Mouse (Mus musculus) erythroblast, adult 5-6 weeks (primary cell): ENCODE data around the gene Lrrc39. TPM values are rescaled to one million over a fixed set of nuclear protein-coding genes. Genes with fewer than 3 reads are reported as not detected.
A peak's percentile ranks its signal among the peaks of the same experiment; 100 is the strongest.
"Not testable (repeated sequence)": the region's sequence is repeated elsewhere in the genome, so short reads cannot be mapped to it uniquely, and the experiment has no call there.

Source experiments
- ATAC-seq: replicated peaks from 2 replicates; pipeline ENCODE4 v1.8.0; 2016; ENCODE audit warnings: moderate number of reproducible peaks, mild to moderate bottlenecking, moderate TSS enrichment, inconsistent platforms; ENCODE audit not compliant: poor library complexity, low FRiP score, severe bottlenecking
- total RNA-seq, 2 experiments: library from RNA; stranded (forward) in 1 of 2; stranded (reverse) in 1 of 2; fragments of 150-400 nt in 1 of 2; fragments of 200-764, 138-1000 nt in 1 of 2; gene quantifications; 2 replicates each; pipeline versions ENCODE4 v1.2.3 to v1.2.4; 2015 to 2017; ENCODE audit warnings: low replicate concordance in 2 of 2

Gene Lrrc39
- 1.5 and 8.8 TPM in 2 replicates for total RNA-seq (2015; ENCODE audit: low replicate concordance)
- total RNA-seq (2017; ENCODE audit: low replicate concordance) = 14.0 and 19.0 TPM in 2 replicates

DNA sequence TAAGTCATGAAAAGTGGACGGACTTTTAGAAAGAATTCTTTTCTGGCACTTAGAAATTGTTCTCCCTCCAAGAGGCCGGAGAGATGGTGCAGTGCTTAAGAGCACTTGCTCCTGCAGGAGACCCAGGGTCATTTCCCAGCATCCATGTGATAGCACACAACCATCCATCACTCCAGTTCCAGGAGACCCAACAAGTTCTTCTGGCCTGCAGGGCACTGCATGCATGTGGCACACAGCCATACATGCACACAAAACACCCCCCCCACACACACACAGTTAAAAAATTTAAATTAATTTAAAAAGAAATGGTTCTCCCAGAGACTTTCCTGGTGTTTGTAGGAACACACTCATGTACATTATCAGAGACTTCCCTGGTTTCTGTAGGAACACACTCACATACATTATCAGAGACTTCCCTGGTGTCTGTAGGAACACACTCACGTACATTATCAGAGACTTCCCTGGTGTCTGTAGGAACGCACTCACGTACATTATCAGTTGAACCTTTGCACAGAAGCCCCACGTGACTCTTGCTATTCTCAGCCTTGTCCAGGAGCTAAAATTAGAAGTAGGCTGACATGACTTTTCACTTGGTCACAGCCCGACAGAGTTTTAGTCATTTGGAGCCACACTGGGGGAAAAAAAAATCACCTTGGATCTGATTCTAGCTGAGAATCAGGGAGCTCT lies at the start of gene Lrrc39:
Lrrc39 (plus strand) TSS at position 566 of the 687 bp plus-strand sequence.
- ATAC-seq = peak; percentile 95

DNA sequence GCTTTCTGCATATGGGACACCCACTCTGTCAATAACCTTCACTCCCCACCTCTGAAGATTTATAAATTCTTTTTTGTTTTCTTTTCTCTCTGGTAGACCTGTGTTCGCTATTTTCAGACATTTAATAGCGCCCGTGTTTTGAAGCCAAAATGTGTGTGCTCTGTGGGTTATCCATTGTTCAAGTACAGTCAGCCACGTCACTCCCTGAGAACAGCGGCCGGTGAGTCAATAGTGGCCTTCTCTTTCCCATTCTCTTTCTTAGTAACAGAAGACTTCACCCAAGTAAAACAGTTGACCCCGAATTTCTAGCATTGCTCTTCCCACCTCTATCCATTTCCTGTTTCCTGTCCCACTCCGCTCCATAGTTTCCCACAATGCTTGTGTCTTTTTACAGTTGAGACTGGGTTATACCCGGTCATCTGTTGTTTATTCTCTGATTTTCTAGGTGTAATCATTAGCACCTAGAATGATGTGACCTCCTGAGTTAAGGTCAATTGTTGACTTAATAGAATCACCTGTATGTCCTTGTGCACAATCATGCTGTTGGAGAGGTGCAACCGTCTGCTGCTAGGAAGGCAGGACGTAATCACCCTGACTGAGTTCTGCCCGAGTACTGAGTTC lies 42.5 kb upstream of the Lrrc39 start:
- ATAC-seq = no peak

DNA sequence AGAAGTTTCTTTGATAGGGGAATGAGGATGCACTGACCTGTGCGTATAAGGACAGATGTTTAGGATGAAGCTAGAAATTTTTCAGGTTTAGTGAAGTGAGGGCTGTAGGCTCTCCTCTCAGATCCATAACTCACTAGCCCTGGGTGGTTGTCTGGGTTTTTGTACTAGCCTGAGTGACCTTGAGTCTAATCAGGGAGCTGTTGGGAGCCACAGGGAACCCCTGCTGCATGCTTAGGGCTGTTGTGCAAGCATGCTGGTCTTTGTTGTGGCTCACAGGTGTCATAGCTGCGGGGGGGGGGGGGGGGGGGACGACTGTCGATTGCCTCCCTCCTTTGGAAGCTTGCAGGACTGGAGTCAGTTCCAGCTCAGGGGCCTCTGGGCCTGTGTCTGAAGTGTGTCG lies 33.0 kb upstream of the Lrrc39 start:
- ATAC-seq = no peak

DNA sequence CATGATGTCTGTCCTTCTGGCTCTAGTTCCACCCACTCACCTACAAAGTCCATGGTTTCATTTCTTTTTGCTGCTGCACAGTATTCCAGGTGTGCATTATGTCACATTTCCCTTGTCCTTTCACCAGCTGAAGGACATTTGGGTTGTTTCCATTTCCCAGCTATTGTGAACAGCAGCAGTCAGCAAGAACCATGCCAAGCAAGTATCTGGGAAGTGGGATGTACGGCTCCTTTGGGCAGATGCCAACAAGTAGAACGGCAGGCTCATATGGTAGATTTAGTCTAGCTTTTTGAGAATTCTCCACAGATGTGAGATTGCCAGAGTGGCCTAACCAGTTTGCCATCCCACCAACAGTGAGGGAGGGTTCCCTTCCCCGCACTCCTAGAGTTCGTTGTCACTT lies 31.9 kb upstream of the Lrrc39 start:
- ATAC-seq = no peak

DNA sequence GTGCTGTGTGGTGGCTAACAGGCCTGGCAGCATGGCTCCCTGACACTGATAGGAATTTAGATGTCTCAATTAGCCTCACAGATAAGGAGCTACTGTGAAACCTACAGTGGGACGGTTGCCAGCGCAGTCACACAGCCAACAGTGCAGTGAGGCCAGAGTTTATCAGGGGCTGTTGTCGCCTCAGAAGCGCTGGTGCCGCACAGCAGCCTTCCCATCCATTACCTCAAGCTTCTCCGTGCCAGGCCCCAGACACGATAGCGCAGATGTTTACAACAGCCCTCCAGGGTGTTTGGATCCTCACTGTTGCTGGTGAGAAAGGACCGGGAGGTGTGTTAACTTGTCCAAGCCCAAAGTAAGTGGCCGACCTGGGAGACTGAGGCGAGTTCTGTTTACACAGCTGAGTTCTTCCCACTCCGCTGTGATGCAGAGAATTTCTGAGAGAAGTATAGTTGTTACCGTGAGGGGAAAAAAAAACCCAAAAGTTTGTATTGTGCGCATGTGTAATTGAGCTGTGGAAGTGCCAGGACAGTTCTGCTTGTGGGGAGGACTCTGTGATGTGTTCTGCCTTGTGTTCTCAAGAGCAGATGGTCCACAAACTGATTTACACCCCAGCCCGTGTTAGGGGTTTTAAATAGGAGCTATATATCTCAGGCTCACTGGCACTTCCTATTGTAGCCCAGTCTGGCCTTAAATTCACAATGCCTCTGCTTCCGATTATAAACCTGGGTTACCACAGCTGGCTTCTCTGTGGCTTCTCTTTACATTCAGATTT lies 26.2 kb upstream of the Lrrc39 start:
- ATAC-seq = peak; percentile 68

DNA sequence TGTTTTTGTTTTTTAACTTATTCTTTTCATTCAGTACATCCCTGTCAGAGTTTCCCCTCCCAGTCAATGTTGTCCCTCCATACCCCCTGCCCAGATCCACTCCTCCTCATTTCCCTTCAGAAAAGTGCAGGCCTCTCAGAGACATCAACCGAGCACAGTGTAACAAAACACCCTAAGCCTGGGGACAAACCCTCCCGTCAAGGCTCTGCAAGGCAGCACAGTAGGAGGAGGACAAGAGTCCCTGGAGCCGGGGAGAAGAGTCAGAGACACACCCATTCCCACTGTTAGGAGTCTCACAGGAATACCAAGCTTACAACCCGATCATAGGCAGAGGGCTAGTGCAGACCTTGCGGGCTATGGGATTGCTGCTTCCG lies 25.6 kb upstream of the Lrrc39 start:
- no peak for ATAC-seq

GRCm38 (mm10) chr3:116542070-116542469 lies 20.7 kb upstream of the Lrrc39 start:
- no peak for ATAC-seq

DNA sequence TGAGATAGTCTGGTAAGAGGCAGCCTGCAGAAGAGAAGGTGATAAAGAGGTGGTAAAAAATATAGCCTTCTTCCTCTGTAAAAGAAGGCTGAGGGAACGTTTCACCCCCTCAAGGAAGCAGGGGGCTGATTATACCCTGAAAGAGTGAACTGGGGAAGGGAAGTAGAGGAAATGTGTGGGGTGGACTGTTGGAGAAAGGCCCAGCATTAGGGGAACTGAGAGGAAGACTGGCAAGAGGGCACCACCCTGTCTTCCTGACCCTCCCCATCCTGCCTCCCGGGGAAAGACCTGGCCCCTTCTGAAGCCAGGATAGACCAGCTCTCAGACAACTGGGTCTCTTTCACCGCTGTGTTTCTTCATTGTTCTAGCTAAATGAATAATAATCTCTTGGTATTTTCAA lies 20.2 kb upstream of the Lrrc39 start:
- ATAC-seq = no peak

GRCm38 (mm10) chr3:116547430-116547829 lies 15.3 kb upstream of the Lrrc39 start:
- no peak for ATAC-seq

GRCm38 (mm10) chr3:116551362-116551761 lies 11.4 kb upstream of the Lrrc39 start:
- ATAC-seq = no peak

DNA sequence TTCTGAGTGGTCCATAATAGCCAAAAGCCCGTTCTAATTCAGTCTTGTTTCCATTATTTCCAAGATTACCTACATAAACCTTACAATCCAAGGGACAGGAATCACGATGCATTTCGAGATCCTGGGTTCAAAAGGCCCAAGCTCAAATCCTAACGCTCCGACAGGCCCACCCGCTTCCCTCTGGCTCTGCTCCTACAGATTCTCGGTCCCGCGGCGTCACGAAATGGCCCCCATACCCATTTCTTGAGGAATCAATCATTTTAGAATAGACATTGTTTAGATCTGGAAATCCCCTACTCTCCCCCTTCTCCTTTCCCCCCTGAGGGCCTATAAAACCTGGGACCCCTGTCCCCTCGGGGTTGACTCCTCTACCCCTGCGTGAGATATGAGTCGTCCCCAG lies 1.5 kb upstream of the Lrrc39 start:
- not testable (repeated sequence) for ATAC-seq

DNA sequence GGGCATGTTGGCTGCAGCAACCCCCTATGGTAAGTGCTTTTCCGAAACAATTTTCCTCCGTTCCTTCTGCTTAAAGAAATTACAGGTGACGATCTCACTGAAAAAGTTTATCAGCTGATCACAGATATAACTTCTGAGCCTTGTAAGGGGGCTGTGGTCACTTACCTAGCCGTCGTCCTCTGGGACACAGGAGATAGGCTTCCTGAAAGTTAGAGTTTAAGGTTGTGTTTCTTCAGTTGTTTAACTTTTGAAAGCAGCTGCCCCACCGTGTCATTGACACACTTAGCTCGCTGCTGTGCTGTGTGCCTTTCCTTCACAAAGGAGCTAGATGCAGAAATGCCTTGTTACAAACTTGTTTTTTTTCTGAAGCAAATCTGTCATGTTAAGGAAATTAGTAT lies 321 bp downstream of the Lrrc39 start:
- peak; percentile 54 for ATAC-seq

DNA sequence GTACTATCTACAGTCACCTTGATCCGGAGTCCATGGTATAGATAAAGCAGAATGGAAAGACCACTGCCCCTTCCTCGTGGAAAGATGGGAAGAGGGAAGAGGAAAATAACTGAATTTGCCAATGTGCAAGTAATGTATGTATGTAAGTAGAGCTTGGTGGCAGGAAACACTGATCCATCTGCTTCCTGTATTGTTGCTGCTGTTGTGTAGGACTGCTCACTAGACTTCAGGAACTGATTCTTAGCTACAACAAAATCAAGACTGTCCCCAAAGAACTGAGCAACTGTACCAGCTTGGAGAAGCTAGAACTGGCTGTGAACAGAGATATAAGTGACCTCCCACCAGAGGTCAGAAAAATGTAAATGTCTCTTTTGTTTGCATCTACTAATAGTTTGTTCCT lies 7.9 kb downstream of the Lrrc39 start:
- ATAC-seq = no peak

GRCm38 (mm10) chr3:116577286-116577685 lies 14.5 kb downstream of the Lrrc39 start:
- no peak for ATAC-seq

- no peak for ATAC-seq
Measured at GRCm38 (mm10) chr3:116582201-116582600, 19.4 kb downstream of the Lrrc39 start.

GRCm38 (mm10) chr3:116594076-116594727 lies 31.4 kb downstream of the Lrrc39 start:
- peak; percentile 70 for ATAC-seq

DNA sequence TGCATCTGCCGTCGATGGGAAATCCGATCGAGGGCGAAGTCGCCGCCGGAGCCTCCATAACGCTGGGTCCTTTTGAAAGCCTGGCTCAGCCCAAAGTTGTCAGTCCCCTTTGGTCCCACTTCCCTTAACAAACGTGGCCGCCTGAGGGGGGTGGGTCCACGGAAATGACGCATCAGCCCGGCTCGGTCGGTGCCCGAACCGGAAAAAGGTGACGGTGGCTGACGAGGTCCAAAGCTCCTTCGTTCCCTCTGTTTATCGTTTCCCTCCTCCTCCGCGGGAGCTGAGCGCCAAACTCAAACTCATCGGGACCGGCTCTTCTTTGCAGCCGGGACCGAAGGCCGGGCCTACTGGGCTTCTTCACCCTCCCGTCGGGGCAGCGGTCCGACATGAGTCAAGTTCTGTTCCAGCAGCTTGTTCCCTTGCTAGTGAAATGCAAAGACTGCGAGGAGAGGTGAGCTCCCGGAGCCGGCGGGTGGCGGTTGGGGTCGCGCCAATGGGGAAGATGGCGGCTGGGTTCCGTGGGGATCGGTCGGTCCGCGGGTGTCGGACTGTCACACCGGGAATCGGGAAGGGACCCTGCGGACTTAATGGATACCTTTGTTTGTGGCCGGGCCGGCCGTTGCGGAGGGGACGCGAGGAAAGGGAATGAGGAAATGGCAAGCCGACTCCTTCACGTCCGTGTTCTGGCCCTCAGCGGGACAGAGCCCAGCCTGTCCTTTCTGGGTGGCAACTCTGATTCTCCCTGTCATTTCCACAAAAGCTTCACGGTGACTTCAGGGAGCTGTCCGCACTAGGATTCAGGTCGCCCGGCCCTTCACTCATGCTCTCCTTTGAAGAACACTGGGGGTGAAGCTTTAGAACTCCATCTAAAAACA lies 32.2 kb downstream of the Lrrc39 start, which contains the start of gene Sass6:
Sass6 (plus strand) TSS at position 255 of the 875 bp plus-strand sequence.
- peak; percentile 92 for ATAC-seq

- peak; percentile 6; the same call in 1 of the 2 replicates for ATAC-seq
Measured at GRCm38 (mm10) chr3:116595603-116595991, 32.8 kb downstream of the Lrrc39 start.

- ATAC-seq = no peak
Measured at GRCm38 (mm10) chr3:116599705-116600104, 36.9 kb downstream of the Lrrc39 start.
